Mouse (Mus musculus): ENCODE results near the gene Lemd2. TPM values are rescaled to one million over a fixed set of nuclear protein-coding genes. Genes with fewer than 3 reads are reported as not detected.

Gene Lemd2
- polyA plus RNA-seq, 1 experiment = 190 TPM

GRCm38 (mm10) chr17:27201981-27202380 is 2.3 kb downstream of the Lemd2 start:
- no peak for TF ChIP-seq CTCF (IDR thresholded peaks at IDR 0.05; ENCODE audit: borderline replicate concordance, control insufficient read depth, extremely low read depth, insufficient read depth, low read length, poor library complexity)
- no peak for TF ChIP-seq POLR2A (IDR thresholded peaks at IDR 0.05; ENCODE audit: control insufficient read depth, extremely low read depth, insufficient read depth, low read length, poor library complexity)
- Histone ChIP-seq H3K27me3 (ENCODE audit: control insufficient read depth, insufficient read depth, low read length) (no peaks in the 10 kb centered on the region), H3K4me3 (ENCODE audit: control insufficient read depth, insufficient read depth, low read length) (no peak overlapping the region), H3K27ac (ENCODE audit: control insufficient read depth, insufficient read depth, low read length) (no peak overlapping the region), H3K36me3 (ENCODE audit: control insufficient read depth, insufficient read depth, low read length) (peaks cover 8% of the 10 kb centered on the region), H3K4me1 (replicated peaks; ENCODE audit: control insufficient read depth, insufficient read depth, low read length) (peaks cover 11% of the 10 kb centered on the region)
- no peak for DNase-seq
- WGBS = 87% methylated on average over 2 of the region's 2 CpGs

GRCm38 (mm10) chr17:27200801-27201200 is 3.5 kb downstream of the Lemd2 start:
- no peak overlapping the region for H3K4me3 ChIP-seq (ENCODE audit: control insufficient read depth, insufficient read depth, low read length)
- peaks cover 11% of the 10 kb centered on the region for H3K4me1 ChIP-seq (replicated peaks; ENCODE audit: control insufficient read depth, insufficient read depth, low read length)
- TF ChIP-seq POLR2A (IDR thresholded peaks at IDR 0.05; ENCODE audit: control insufficient read depth, extremely low read depth, insufficient read depth, low read length, poor library complexity) = no peak
- TF ChIP-seq CTCF (IDR thresholded peaks at IDR 0.05; ENCODE audit: borderline replicate concordance, control insufficient read depth, extremely low read depth, insufficient read depth, low read length, poor library complexity) = no peak
- H3K27ac ChIP-seq (ENCODE audit: control insufficient read depth, insufficient read depth, low read length) = no peak overlapping the region
- 86% methylated on average over 11 of the region's 11 CpGs for WGBS
- peaks cover 15% of the 10 kb centered on the region for H3K36me3 ChIP-seq (ENCODE audit: control insufficient read depth, insufficient read depth, low read length)
- no peak for DNase-seq
- H3K27me3 ChIP-seq (ENCODE audit: control insufficient read depth, insufficient read depth, low read length) = no peaks in the 10 kb centered on the region

GRCm38 (mm10) chr17:27199864-27200263 is 4.4 kb downstream of the Lemd2 start:
- TF ChIP-seq POLR2A (IDR thresholded peaks at IDR 0.05; ENCODE audit: control insufficient read depth, extremely low read depth, insufficient read depth, low read length, poor library complexity) = no peak
- TF ChIP-seq CTCF (IDR thresholded peaks at IDR 0.05; ENCODE audit: borderline replicate concordance, control insufficient read depth, extremely low read depth, insufficient read depth, low read length, poor library complexity) = no peak
- 98% methylated on average over 7 of the region's 7 CpGs for WGBS
- peaks cover 19% of the 10 kb centered on the region for H3K36me3 ChIP-seq (ENCODE audit: control insufficient read depth, insufficient read depth, low read length)
- H3K4me1 ChIP-seq (replicated peaks; ENCODE audit: control insufficient read depth, insufficient read depth, low read length) = peaks cover 11% of the 10 kb centered on the region
- no peak for DNase-seq
- H3K27me3 ChIP-seq (ENCODE audit: control insufficient read depth, insufficient read depth, low read length) = no peaks in the 10 kb centered on the region
- H3K4me3 ChIP-seq (ENCODE audit: control insufficient read depth, insufficient read depth, low read length) = no peak overlapping the region
- H3K27ac ChIP-seq (ENCODE audit: control insufficient read depth, insufficient read depth, low read length) = no peak overlapping the region

DNA sequence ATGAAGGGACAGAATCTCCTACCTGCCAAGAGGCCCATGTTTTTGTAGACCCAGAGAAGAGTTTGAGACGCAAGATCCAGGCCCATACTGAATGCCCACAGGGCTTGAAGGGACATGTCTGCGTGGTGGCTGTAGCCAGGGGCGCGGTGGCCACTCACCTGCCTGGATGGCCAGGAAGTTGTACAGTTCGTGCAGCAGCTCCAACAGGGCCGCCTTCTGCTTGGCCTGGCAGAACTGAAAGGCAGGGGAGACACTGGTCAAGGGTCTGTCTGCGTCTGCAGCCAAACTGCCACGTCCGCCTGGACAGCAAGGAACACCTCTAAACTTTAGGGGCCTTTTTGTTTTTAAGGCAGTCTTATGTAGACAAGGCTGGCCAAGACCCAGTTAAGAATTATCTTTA is 5.1 kb downstream of the Lemd2 start:
- Histone ChIP-seq H3K4me3 (ENCODE audit: control insufficient read depth, insufficient read depth, low read length) (no peak overlapping the region), H3K27ac (ENCODE audit: control insufficient read depth, insufficient read depth, low read length) (no peak overlapping the region), H3K4me1 (replicated peaks; ENCODE audit: control insufficient read depth, insufficient read depth, low read length) (peaks cover 8% of the 10 kb centered on the region), H3K27me3 (ENCODE audit: control insufficient read depth, insufficient read depth, low read length) (no peaks in the 10 kb centered on the region), H3K36me3 (ENCODE audit: control insufficient read depth, insufficient read depth, low read length) (peaks cover 25% of the 10 kb centered on the region)
- no peak for DNase-seq
- WGBS = 98% methylated on average over 9 of the region's 9 CpGs
- TF ChIP-seq POLR2A (IDR thresholded peaks at IDR 0.05; ENCODE audit: control insufficient read depth, extremely low read depth, insufficient read depth, low read length, poor library complexity) (no peak), CTCF (IDR thresholded peaks at IDR 0.05; ENCODE audit: borderline replicate concordance, control insufficient read depth, extremely low read depth, insufficient read depth, low read length, poor library complexity) (no peak)

DNA sequence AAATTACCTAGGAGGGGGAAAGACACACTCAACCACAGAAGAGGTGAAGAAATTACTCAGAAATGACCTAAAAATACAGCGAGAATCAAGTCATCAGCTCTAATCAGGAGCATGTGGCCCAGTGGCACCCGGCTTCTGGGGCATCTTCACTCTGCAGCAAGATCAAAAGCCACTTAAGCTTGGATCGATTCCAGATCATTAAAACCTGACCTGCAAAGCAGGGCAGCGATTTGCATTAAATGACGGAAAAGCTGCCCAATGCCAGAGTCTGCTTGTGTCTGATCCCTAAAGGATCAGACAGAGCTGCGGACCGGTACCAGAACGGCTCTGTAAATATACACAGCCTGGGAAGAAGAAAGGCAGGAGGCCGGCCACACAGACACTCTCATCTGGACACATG is 8.1 kb downstream of the Lemd2 start:
- TF ChIP-seq POLR2A (IDR thresholded peaks at IDR 0.05; ENCODE audit: control insufficient read depth, extremely low read depth, insufficient read depth, low read length, poor library complexity) (no peak), CTCF (IDR thresholded peaks at IDR 0.05; ENCODE audit: borderline replicate concordance, control insufficient read depth, extremely low read depth, insufficient read depth, low read length, poor library complexity) (no peak)
- H3K4me3 ChIP-seq (ENCODE audit: control insufficient read depth, insufficient read depth, low read length) = no peak overlapping the region
- no peaks in the 10 kb centered on the region for H3K4me1 ChIP-seq (replicated peaks; ENCODE audit: control insufficient read depth, insufficient read depth, low read length)
- 95% methylated on average over 9 of the region's 9 CpGs for WGBS
- DNase-seq = no peak
- H3K36me3 ChIP-seq (ENCODE audit: control insufficient read depth, insufficient read depth, low read length) = peaks cover 41% of the 10 kb centered on the region
- no peaks in the 10 kb centered on the region for H3K27me3 ChIP-seq (ENCODE audit: control insufficient read depth, insufficient read depth, low read length)
- H3K27ac ChIP-seq (ENCODE audit: control insufficient read depth, insufficient read depth, low read length) = no peak overlapping the region

- Histone ChIP-seq H3K36me3 (ENCODE audit: control insufficient read depth, insufficient read depth, low read length) (peaks cover 36% of the 10 kb centered on the region), H3K4me1 (replicated peaks; ENCODE audit: control insufficient read depth, insufficient read depth, low read length) (no peaks in the 10 kb centered on the region), H3K27me3 (ENCODE audit: control insufficient read depth, insufficient read depth, low read length) (no peaks in the 10 kb centered on the region), H3K4me3 (ENCODE audit: control insufficient read depth, insufficient read depth, low read length) (no peak overlapping the region), H3K27ac (ENCODE audit: control insufficient read depth, insufficient read depth, low read length) (no peak overlapping the region)
- TF ChIP-seq CTCF (IDR thresholded peaks at IDR 0.05; ENCODE audit: borderline replicate concordance, control insufficient read depth, extremely low read depth, insufficient read depth, low read length, poor library complexity) (no peak), POLR2A (IDR thresholded peaks at IDR 0.05; ENCODE audit: control insufficient read depth, extremely low read depth, insufficient read depth, low read length, poor library complexity) (no peak)
- 91% methylated on average over 20 of the region's 20 CpGs for WGBS
- no peak for DNase-seq
Measured at GRCm38 (mm10) chr17:27194258-27195185, 9.7 kb downstream of the Lemd2 start.

Measured in thymus, adult 2 months (tissue).